Mouse (Mus musculus) forebrain, embryonic 14.5 days (tissue): ENCODE measurements around the gene Foxp1. TPM values are rescaled to one million over a fixed set of nuclear protein-coding genes. Genes with fewer than 3 reads are reported as not detected.

Source experiments
- ATAC-seq: fragments of 200-750 bp; cut with Nextera tagmentation; 2 replicates; pipeline ENCODE4 v1.8.0; 2017; ENCODE audit warnings: mild to moderate bottlenecking, moderate library complexity
- DNase-seq: peaks from one replicate; pipeline ENCODE4 v3.0.0-alpha.2; 2015; ENCODE audit warnings: low spot score
- H3K27ac ChIP-seq: fragments of 300-500 bp; sonication (generic); 2 replicates; pipeline ENCODE4 v1.5.1; 2014; ENCODE audit warnings: low read depth, mild to moderate bottlenecking, control low read depth, low read length, moderate library complexity
- H3K27me3 ChIP-seq: fragments of 300-500 bp; sonication (generic); replicated peaks from 2 replicates; pipeline ENCODE4 v1.6.1; 2014; ENCODE audit warnings: low read length, control low read depth, mixed read lengths; ENCODE audit not compliant: control insufficient read depth, insufficient read depth
- H3K36me3 ChIP-seq: fragments of 300-500 bp; sonication (generic); 2 replicates; pipeline ENCODE4 v1.6.1; 2014; ENCODE audit warnings: low read length, control low read depth; ENCODE audit not compliant: control insufficient read depth, insufficient read depth
- H3K4me1 ChIP-seq: fragments of 300-500 bp; sonication (generic); 2 replicates; pipeline ENCODE4 v1.6.1; 2014; ENCODE audit warnings: antibody characterized with exemption, low read length, control low read depth; ENCODE audit not compliant: control insufficient read depth, insufficient read depth
- H3K4me2 ChIP-seq: fragments of 300-500 bp; sonication (generic); 2 replicates; pipeline ENCODE4 v1.6.1; 2014; ENCODE audit warnings: mild to moderate bottlenecking, control low read depth, low read length
- H3K4me3 ChIP-seq: fragments of 300-500 bp; sonication (generic); 2 replicates; pipeline ENCODE4 v1.5.1; 2014; ENCODE audit warnings: low read depth, low read length, control low read depth
- H3K9ac ChIP-seq: fragments of 300-500 bp; sonication (generic); 2 replicates; pipeline ENCODE4 v1.6.1; 2014; ENCODE audit warnings: mild to moderate bottlenecking, low read length, control low read depth, moderate library complexity
- H3K9me3 ChIP-seq: fragments of 300-500 bp; sonication (generic); replicated peaks from 2 replicates; pipeline ENCODE4 v1.6.1; 2016; ENCODE audit warnings: low read length, control low read depth, mixed read lengths; ENCODE audit not compliant: control insufficient read depth
- WGBS: fragments of 180-500 bp; shearing (Covaris S2); extraction: QIAGEN DNeasy Blood & Tissue Kit; methylation state at CpG from one replicate; pipeline ENCODE4 v1.1.7; 2014; 5-methylcytosine and 5-hydroxymethylcytosine counted together
- polyA plus RNA-seq: library from polyadenylated mRNA; unstranded; fragments of >200 nt; fragmentation: Nextera tagmentation; extraction: Ambion mirVana; gene quantifications from 2 replicates; pipeline ENCODE4 v1.2.1, GENCODE M21; 2014

The Foxp1 gene
- polyA plus RNA-seq, 1 experiment from 2014 or later: 63.3 TPM

DNA sequence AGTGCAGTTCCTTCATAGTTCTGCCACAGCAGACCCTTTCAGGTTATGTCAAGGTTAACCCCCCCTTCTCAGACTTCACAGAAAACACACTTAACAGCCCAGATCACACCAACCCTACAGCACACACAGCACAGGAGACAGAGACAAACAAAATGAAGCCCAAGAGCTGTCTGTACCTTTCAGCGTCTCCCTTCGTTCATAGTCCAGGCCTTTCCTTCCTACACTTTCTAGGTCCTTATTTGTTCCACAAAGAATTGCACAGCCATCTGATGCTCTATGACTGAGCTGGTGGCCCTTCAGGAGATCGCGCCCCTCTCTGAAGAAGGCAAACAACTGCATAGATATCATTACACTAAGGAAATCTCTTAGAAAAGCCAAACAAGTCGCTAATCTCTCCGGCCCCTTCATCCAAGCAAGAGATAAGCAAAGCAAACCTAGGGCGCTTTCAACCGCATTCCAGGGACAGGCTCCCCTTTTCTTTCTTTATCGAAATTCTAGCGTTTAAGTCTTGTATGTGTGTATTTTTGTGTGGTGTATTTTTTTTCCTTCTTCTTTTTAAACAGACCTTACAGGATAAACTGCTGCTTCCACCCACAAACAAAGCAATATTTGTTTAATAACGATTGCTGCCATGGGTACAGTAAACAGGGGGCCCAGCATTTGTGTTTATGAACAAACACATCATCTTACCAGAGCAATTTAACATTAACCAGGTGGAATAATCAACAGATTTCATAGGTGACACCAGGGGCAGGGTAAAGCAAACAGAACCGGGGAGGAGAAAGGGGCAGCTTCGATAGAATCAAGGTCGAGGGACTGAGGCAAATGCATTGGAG, 349.2 kb downstream of the Foxp1 start:
- H3K4me1 ChIP-seq: no peaks in the 10 kb centered on the region
- H3K4me3 ChIP-seq: no peak overlapping the region
- H3K9ac ChIP-seq: no peak overlapping the region
- no peak overlapping the region for H3K27ac ChIP-seq
- no peak for DNase-seq
- no peak overlapping the region for H3K4me2 ChIP-seq
- 82% methylated on average over 14 of the region's 14 CpGs for WGBS
- no peaks in the 10 kb centered on the region for H3K9me3 ChIP-seq
- H3K36me3 ChIP-seq: no peaks in the 10 kb centered on the region
- H3K27me3 ChIP-seq: no peaks in the 10 kb centered on the region
- no peak for ATAC-seq

DNA sequence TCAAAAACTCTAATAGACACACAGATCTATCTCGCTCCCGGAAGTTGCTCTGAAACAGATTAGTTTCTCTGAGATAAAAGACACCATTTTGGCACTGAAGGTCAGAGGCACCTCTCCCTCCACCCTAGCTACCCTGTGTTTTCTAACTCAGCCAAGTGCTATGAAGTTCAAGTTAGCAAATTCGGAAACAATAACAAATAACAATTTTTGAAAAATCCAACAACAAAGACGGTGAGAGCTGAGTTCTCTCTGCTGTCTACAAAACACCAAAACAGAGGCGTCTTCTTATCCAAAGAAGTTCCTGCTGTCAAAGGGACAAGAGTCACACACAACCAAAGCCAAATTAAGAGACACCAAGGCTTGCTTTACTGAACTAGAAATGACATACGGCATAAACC, 349.9 kb downstream of the Foxp1 start:
- Histone ChIP-seq H3K27ac (no peak overlapping the region), H3K9me3 (no peaks in the 10 kb centered on the region), H3K27me3 (no peaks in the 10 kb centered on the region), H3K4me1 (no peaks in the 10 kb centered on the region), H3K4me2 (no peak overlapping the region), H3K9ac (no peak overlapping the region), H3K4me3 (no peak overlapping the region), H3K36me3 (no peaks in the 10 kb centered on the region)
- ATAC-seq (no peak), DNase-seq (no peak)
- WGBS: 88% methylated on average over 6 of the region's 6 CpGs

DNA sequence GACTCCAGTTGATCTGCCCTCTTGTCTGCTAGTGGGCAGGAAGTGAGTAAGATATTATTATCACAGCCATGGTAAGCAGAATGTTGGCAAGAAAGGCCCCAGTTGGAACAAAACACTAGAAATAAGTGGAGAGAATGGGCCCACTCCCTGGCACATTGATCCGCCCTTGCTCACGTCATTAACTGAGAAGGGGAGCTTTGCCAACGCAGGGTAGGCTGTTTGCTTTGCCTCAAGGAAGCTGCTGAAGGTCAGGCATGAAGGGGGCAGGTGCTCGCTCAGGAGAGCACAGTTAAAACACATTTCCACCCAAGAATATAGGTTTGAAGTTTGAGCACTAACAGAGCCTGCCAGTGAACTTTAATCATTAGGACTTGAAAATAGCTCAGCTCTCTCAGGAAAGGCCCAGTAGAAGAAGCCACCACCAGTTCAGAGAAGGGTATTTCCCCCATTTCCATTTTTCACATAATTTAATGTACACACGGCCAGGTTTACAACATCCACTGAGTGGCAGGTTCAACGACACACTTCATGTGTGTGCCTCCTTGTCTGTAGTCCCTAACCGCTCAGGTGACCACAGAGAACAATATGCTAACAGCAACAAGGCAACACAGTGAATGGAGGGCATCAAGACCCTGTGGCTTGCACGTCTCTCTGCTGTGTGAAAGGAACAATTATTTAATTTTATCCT, 350.5 kb downstream of the Foxp1 start:
- no peaks in the 10 kb centered on the region for H3K27me3 ChIP-seq
- no peaks in the 10 kb centered on the region for H3K36me3 ChIP-seq
- no peak overlapping the region for H3K4me3 ChIP-seq
- H3K27ac ChIP-seq: no peak overlapping the region
- 68% methylated on average over 8 of the region's 8 CpGs for WGBS
- no peak for DNase-seq
- no peak for ATAC-seq
- no peak overlapping the region for H3K4me2 ChIP-seq
- no peak overlapping the region for H3K9ac ChIP-seq
- H3K4me1 ChIP-seq: no peaks in the 10 kb centered on the region
- no peaks in the 10 kb centered on the region for H3K9me3 ChIP-seq

DNA sequence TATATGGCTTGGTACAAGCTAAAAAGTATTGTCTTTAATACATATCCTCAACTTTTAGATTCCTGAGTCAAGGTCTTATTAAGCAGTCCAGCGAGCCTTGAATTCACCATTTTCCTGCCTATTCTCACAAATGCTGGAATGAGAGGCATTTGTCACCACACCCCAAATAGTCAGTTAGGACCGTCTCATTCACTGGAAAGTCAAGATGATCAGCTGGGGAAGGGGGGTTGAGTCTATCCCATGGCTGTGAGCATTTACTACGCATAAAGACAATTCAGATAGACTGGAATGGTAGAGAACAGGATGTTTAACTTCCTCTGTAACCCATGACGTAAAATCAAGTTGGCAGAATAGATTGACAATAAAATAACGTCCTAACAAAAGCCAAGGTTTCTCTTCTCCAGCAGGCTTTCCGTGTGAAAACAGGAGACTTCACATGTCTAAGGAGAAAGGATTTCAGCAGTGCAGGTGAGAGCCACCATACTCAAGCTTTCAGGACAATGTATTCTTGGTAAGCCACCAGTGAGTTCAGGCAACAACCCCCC, 351.2 kb downstream of the Foxp1 start:
- Histone ChIP-seq H3K9ac (no peak overlapping the region), H3K4me2 (no peak overlapping the region), H3K27me3 (no peaks in the 10 kb centered on the region), H3K36me3 (no peaks in the 10 kb centered on the region), H3K9me3 (no peaks in the 10 kb centered on the region), H3K4me1 (no peaks in the 10 kb centered on the region), H3K4me3 (no peak overlapping the region), H3K27ac (no peak overlapping the region)
- DNase-seq: no peak
- WGBS: 83% methylated on average over 6 of the region's 6 CpGs
- ATAC-seq: no peak

DNA sequence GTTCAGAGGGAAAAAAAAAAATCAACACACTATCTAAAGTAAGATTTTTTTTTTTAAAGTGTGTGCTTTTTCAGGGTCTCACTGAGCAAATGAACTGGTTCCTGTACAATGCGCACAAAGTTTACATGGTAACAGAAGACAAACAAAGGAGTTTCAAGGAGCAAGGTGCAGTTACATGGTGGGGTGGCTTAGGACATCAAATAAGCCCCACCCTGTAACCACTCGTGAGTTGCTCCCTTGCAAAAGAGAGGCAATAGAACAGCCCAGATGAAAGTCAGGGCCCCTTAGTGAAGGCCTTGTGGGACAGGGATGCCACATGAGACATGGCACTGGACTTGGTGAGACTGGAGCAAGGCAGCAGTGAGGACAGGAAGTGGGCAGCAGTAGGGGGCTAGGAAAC, 353.8 kb downstream of the Foxp1 start:
- Histone ChIP-seq H3K9me3 (no peaks in the 10 kb centered on the region), H3K9ac (no peak overlapping the region), H3K4me3 (no peak overlapping the region), H3K4me1 (no peaks in the 10 kb centered on the region), H3K27ac (no peak overlapping the region), H3K36me3 (no peaks in the 10 kb centered on the region), H3K4me2 (no peak overlapping the region), H3K27me3 (no peaks in the 10 kb centered on the region)
- WGBS: 89% methylated on average over 2 of the region's 2 CpGs
- ATAC-seq (no peak), DNase-seq (no peak)

DNA sequence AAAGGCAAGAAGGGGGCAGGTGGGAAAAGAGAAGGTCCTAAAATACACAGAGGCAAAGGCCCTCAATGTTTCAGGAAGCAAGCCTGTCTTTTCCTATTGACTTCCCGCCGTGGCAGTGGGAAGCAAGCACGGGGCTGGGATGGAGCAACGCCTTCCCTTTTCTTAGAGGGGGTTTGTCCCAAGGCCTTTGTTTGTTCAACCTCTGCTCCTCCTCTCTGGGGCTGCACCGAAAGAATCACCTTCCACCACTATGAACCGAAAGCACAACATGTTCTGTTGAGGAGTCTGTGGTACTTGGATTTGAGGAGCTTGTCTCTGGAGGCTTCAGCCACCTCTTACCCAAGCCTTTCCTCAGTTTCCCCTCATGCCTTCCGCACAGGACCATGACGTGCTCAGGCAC, 355.5 kb downstream of the Foxp1 start:
- ATAC-seq: no peak
- Histone ChIP-seq H3K4me2 (no peak overlapping the region), H3K9ac (no peak overlapping the region), H3K4me3 (no peak overlapping the region), H3K27me3 (no peaks in the 10 kb centered on the region), H3K9me3 (no peaks in the 10 kb centered on the region), H3K4me1 (no peaks in the 10 kb centered on the region), H3K27ac (no peak overlapping the region), H3K36me3 (no peaks in the 10 kb centered on the region)
- no peak for DNase-seq
- WGBS: 54% methylated on average over 8 of the region's 8 CpGs

DNA sequence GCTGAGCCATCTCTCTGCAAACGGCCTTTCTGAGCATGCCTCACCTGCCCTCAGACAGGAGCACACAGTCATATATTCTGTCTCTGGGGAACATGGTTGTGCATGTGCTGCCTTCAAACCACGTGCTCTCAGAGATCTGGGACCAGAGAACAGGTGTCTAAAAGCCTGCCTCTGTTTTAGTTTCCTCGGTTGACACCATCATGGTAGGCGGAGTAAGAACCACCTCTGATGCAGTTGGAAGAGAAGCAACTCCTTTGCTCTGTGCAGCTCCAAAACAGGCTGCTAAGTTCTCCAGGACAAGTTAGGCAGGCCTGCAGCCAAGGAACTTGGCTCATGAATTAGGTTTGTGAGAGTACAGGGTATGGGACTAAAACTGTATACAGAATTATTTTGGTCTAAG, 356.4 kb downstream of the Foxp1 start:
- Histone ChIP-seq H3K9me3 (no peaks in the 10 kb centered on the region), H3K4me2 (no peak overlapping the region), H3K4me3 (no peak overlapping the region), H3K36me3 (no peaks in the 10 kb centered on the region), H3K9ac (no peak overlapping the region), H3K4me1 (no peaks in the 10 kb centered on the region), H3K27me3 (no peaks in the 10 kb centered on the region), H3K27ac (no peak overlapping the region)
- DNase-seq (no peak), ATAC-seq (no peak)
- 89% methylated on average over 4 of the region's 4 CpGs for WGBS

DNA sequence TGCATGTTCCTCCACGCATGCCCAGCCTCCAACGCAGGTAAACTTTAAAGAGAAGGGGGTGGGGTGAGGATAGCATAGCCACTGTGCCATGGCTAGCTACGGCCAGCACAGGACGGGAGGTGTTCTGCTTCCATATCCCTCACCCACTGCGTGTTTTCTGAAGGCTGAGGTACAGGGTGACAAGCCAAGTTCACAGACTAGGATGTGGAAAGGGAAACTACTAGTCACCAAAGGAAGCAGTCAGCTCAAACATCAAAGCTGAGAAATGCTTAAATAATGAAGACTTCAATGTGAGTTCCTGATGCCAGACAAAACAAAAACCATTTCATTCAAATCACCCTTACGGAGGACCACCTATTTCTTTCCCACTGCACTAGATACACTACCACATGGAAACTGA, 357.8 kb downstream of the Foxp1 start:
- H3K9ac ChIP-seq: no peak overlapping the region
- no peaks in the 10 kb centered on the region for H3K36me3 ChIP-seq
- H3K27ac ChIP-seq: no peak overlapping the region
- H3K4me1 ChIP-seq: no peaks in the 10 kb centered on the region
- no peak overlapping the region for H3K4me3 ChIP-seq
- 88% methylated on average over 6 of the region's 6 CpGs for WGBS
- H3K9me3 ChIP-seq: no peaks in the 10 kb centered on the region
- H3K27me3 ChIP-seq: no peaks in the 10 kb centered on the region
- H3K4me2 ChIP-seq: no peak overlapping the region
- DNase-seq: no peak
- no peak for ATAC-seq

DNA sequence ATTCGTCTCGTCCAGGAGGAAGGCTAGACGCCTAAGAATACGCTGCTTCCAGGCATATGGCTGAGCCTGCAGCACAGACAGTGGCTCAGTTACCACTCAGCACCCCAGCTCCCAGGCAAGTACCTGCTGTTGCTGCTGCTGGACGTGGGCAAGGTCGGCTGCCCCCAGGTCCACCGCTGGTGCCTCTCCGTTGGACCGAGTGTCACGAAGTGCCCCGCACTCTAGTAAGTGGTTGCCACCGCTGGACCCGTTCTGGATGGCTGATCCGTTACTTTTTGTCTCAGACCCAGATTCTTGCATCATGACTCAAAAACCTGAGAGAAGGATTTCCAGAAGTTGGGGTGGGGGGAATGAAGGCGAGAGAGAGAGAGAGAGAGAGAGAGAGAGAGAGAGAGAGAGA, 359.8 kb downstream of the Foxp1 start:
- Histone ChIP-seq H3K27ac (no peak overlapping the region), H3K9ac (no peak overlapping the region), H3K9me3 (no peaks in the 10 kb centered on the region), H3K4me2 (no peak overlapping the region), H3K27me3 (no peaks in the 10 kb centered on the region), H3K4me3 (no peak overlapping the region), H3K36me3 (no peaks in the 10 kb centered on the region), H3K4me1 (no peaks in the 10 kb centered on the region)
- ATAC-seq (no peak), DNase-seq (no peak)
- 89% methylated on average over 15 of the region's 15 CpGs for WGBS
